7 mouse cellular contexts compared by ENCODE assay signal in the genomic region with DNA sequence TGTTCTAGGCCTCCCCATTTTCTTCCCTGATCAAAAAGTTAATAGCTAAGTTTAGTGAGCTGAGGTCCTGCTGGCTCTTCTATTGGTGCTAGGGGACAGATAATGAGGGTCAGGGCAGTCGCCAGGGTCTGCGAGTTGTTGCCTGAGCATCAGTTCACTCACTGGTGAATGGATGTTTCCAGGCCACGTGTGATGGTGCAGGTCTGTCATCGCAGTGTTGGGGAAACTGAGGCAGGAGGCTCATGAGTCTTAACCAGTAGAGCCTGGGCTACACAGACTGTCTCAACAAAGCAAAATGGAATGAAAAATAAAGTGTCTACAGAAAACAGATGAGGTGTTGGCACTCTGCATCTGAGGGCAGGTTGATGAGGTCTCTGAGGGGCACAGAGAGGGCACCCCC. TPM values are rescaled to one million over a fixed set of nuclear protein-coding genes. Genes with fewer than 3 reads are reported as not detected.
DNase-seq lines count a peak whose midpoint lies in the region; ATAC-seq and TF ChIP-seq lines count a peak whose summit lies in the region.

No protein-coding gene starts in this region.

- no peak for TF ChIP-seq POLR2A in testis, adult 2 months (IDR thresholded peaks at IDR 0.05; ENCODE audit: control insufficient read depth, low read depth, low read length)

- DNase-seq in testis, postnatal 10 days (ENCODE audit: low spot score) = no peak
- DNase-seq in right cerebral cortex, postnatal 4 days = no peak

- H3K4me3 ChIP-seq in testis, adult 2 months (ENCODE audit: control insufficient read depth, low read depth, low read length) = peak overlapping the region; percentile 86
- peak overlapping the region; percentile 54; the same call in 1 of the 2 replicates for H3K4me3 ChIP-seq in forebrain, embryonic 15.5 days
- 0 out of 2 replicates have a peak overlapping the region, but pooled peaks have one; percentile 57 for H3K4me3 ChIP-seq in limb, embryonic 15.5 days
- H3K4me3 ChIP-seq in stomach, embryonic 16.5 days (replicated peaks; ENCODE audit: low read length) = no peak overlapping the region

- peak overlapping the region; percentile 88; the same call in 1 of the 2 replicates for H3K4me2 ChIP-seq in forebrain, embryonic 15.5 days (replicated peaks)
- peak overlapping the region; percentile 63; the same call in 1 of the 2 replicates for H3K4me2 ChIP-seq in limb, embryonic 15.5 days
- peak overlapping the region; percentile 79; the same call in 1 of the 2 replicates for H3K4me2 ChIP-seq in stomach, embryonic 16.5 days (ENCODE audit: low read depth, low read length)

- H3K27ac ChIP-seq in testis, adult 2 months (ENCODE audit: control insufficient read depth, insufficient read depth, low read depth, low read length) = peak overlapping the region; percentile 74
- peak overlapping the region; percentile 83 for H3K27ac ChIP-seq in forebrain, embryonic 15.5 days (replicated peaks)
- peak overlapping the region; percentile 99 for H3K27ac ChIP-seq in limb, embryonic 15.5 days
- H3K27ac ChIP-seq in stomach, embryonic 16.5 days (ENCODE audit: low read length) = peak overlapping the region; percentile 98

- H3K9ac ChIP-seq in forebrain, embryonic 15.5 days (replicated peaks) = no peak overlapping the region
- no peak overlapping the region for H3K9ac ChIP-seq in limb, embryonic 15.5 days
- peak overlapping the region; percentile 74 for H3K9ac ChIP-seq in stomach, embryonic 16.5 days (ENCODE audit: low read length)

- 20% methylated on average over 4 of the region's 4 CpGs for WGBS in forebrain, embryonic 15.5 days
- 19% methylated on average over 4 of the region's 4 CpGs for WGBS in limb, embryonic 15.5 days
- 26% methylated on average over 4 of the region's 4 CpGs for WGBS in stomach, embryonic 16.5 days

- peaks cover 39% of the 10 kb centered on the region for H3K4me1 ChIP-seq in testis, adult 2 months (ENCODE audit: control insufficient read depth, insufficient read depth, low read length)
- H3K4me1 ChIP-seq in forebrain, embryonic 15.5 days = peaks cover 53% of the 10 kb centered on the region
- peaks cover 61% of the 10 kb centered on the region for H3K4me1 ChIP-seq in limb, embryonic 15.5 days
- peaks cover 50% of the 10 kb centered on the region for H3K4me1 ChIP-seq in stomach, embryonic 16.5 days (ENCODE audit: control insufficient read depth, insufficient read depth, low read length)

- no peaks in the 10 kb centered on the region for H3K9me3 ChIP-seq in forebrain, embryonic 15.5 days
- no peaks in the 10 kb centered on the region for H3K9me3 ChIP-seq in limb, embryonic 15.5 days
- no peaks in the 10 kb centered on the region for H3K9me3 ChIP-seq in stomach, embryonic 16.5 days (replicated peaks; ENCODE audit: control insufficient read depth, low read length)

- no peak for ATAC-seq in forebrain, embryonic 15.5 days (replicated peaks)
- ATAC-seq in limb, embryonic 15.5 days (ENCODE audit: insufficient number of reproducible peaks, low FRiP score, low TSS enrichment, low read depth) = no peak
- no peak for ATAC-seq in stomach, embryonic 16.5 days (ENCODE audit: insufficient read depth, low FRiP score)
- no peak for ATAC-seq in megakaryocyte progenitor cell, adult 5-6 weeks (replicated peaks; ENCODE audit: poor library complexity)

- H3K27me3 ChIP-seq in testis, adult 2 months (ENCODE audit: control insufficient read depth, insufficient read depth, low read length) = no peaks in the 10 kb centered on the region
- no peaks in the 10 kb centered on the region for H3K27me3 ChIP-seq in forebrain, embryonic 15.5 days
- no peaks in the 10 kb centered on the region for H3K27me3 ChIP-seq in limb, embryonic 15.5 days
- no peaks in the 10 kb centered on the region for H3K27me3 ChIP-seq in stomach, embryonic 16.5 days (ENCODE audit: control insufficient read depth, insufficient read depth, low read length)

- TF ChIP-seq CTCF in testis, adult 2 months (IDR thresholded peaks at IDR 0.05; ENCODE audit: control insufficient read depth, insufficient read depth, insufficient replicate concordance, low read depth, low read length) = no peak

- H3K36me3 ChIP-seq in testis, adult 2 months (ENCODE audit: control insufficient read depth, insufficient read depth, low read length) = no peaks in the 10 kb centered on the region
- no peaks in the 10 kb centered on the region for H3K36me3 ChIP-seq in forebrain, embryonic 15.5 days
- H3K36me3 ChIP-seq in limb, embryonic 15.5 days = no peaks in the 10 kb centered on the region
- H3K36me3 ChIP-seq in stomach, embryonic 16.5 days (ENCODE audit: control insufficient read depth, insufficient read depth, low read length) = no peaks in the 10 kb centered on the region

RNA-seq across cellular contexts. Expression of a gene that starts 13.9 kb away (rescaled TPM):
- 1.6 and 2.4 TPM in 2 replicates for polyA plus RNA-seq in testis, adult 2 months (2012; rRNA removed)
- polyA plus RNA-seq in forebrain, embryonic 15.5 days (2015; fragmentation: Nextera tagmentation; extraction: Ambion mirVana) = 6.2 and 7.1 TPM in 2 replicates
- polyA plus RNA-seq in limb, embryonic 15.5 days (2015; fragmentation: Nextera tagmentation; extraction: Ambion mirVana) = 1.8 and 3.0 TPM in 2 replicates
- polyA plus RNA-seq in stomach, embryonic 16.5 days (2015; fragmentation: Nextera tagmentation; extraction: Ambion mirVana) = 1.3 TPM in 1 of 2 replicates, not detected in the other
- 0.54 and 1.7 TPM in 2 replicates for total RNA-seq in megakaryocyte progenitor cell, adult 5-6 weeks (2015)
- 3.5 TPM in 1 of 2 replicates, not detected in the other for total RNA-seq in megakaryocyte progenitor cell, adult 5-6 weeks (2017)

RNA-seq across cellular contexts. Expression of a gene that starts 38.0 kb away (rescaled TPM):
- 16.9 and 17.4 TPM in 2 replicates for polyA plus RNA-seq in testis, adult 2 months (2012; rRNA removed)
- polyA plus RNA-seq in forebrain, embryonic 15.5 days (2015; fragmentation: Nextera tagmentation; extraction: Ambion mirVana) = 41.1 and 42.8 TPM in 2 replicates
- 13.5 and 15.1 TPM in 2 replicates for polyA plus RNA-seq in limb, embryonic 15.5 days (2015; fragmentation: Nextera tagmentation; extraction: Ambion mirVana)
- 9.7 and 10.5 TPM in 2 replicates for polyA plus RNA-seq in stomach, embryonic 16.5 days (2015; fragmentation: Nextera tagmentation; extraction: Ambion mirVana)
- total RNA-seq in megakaryocyte progenitor cell, adult 5-6 weeks (2015) = 3.2 and 3.4 TPM in 2 replicates
- 4.2 and 5.0 TPM in 2 replicates for total RNA-seq in megakaryocyte progenitor cell, adult 5-6 weeks (2017)

RNA-seq across cellular contexts. Expression of a gene that starts 50.6 kb away (rescaled TPM):
- 104 and 116 TPM in 2 replicates for polyA plus RNA-seq in testis, adult 2 months (2012; rRNA removed)
- 233 and 252 TPM in 2 replicates for polyA plus RNA-seq in forebrain, embryonic 15.5 days (2015; fragmentation: Nextera tagmentation; extraction: Ambion mirVana)
- polyA plus RNA-seq in limb, embryonic 15.5 days (2015; fragmentation: Nextera tagmentation; extraction: Ambion mirVana) = 309 and 325 TPM in 2 replicates
- polyA plus RNA-seq in stomach, embryonic 16.5 days (2015; fragmentation: Nextera tagmentation; extraction: Ambion mirVana) = 271 and 289 TPM in 2 replicates
- total RNA-seq in megakaryocyte progenitor cell, adult 5-6 weeks (2015) = 121 and 132 TPM in 2 replicates
- 63.4 and 107 TPM in 2 replicates for total RNA-seq in megakaryocyte progenitor cell, adult 5-6 weeks (2017)

RNA-seq across cellular contexts. Expression of a gene that starts 51.0 kb away (rescaled TPM):
- 57.2 and 65.0 TPM in 2 replicates for polyA plus RNA-seq in testis, adult 2 months (2012; rRNA removed)
- polyA plus RNA-seq in forebrain, embryonic 15.5 days (2015; fragmentation: Nextera tagmentation; extraction: Ambion mirVana) = 2.4 and 2.7 TPM in 2 replicates
- 1.1 and 1.3 TPM in 2 replicates for polyA plus RNA-seq in limb, embryonic 15.5 days (2015; fragmentation: Nextera tagmentation; extraction: Ambion mirVana)
- 1.0 and 1.1 TPM in 2 replicates for polyA plus RNA-seq in stomach, embryonic 16.5 days (2015; fragmentation: Nextera tagmentation; extraction: Ambion mirVana)
- total RNA-seq in megakaryocyte progenitor cell, adult 5-6 weeks (2015) = 0.17 and 0.32 TPM in 2 replicates
- 2.1 and 2.2 TPM in 2 replicates for total RNA-seq in megakaryocyte progenitor cell, adult 5-6 weeks (2017)

RNA-seq across cellular contexts. Expression of a gene that starts 51.1 kb away (rescaled TPM):
- 30.9 and 38.6 TPM in 2 replicates for polyA plus RNA-seq in testis, adult 2 months (2012; rRNA removed)
- 32.4 and 34.8 TPM in 2 replicates for polyA plus RNA-seq in forebrain, embryonic 15.5 days (2015; fragmentation: Nextera tagmentation; extraction: Ambion mirVana)
- 28.5 and 29.2 TPM in 2 replicates for polyA plus RNA-seq in limb, embryonic 15.5 days (2015; fragmentation: Nextera tagmentation; extraction: Ambion mirVana)
- 25.5 and 25.7 TPM in 2 replicates for polyA plus RNA-seq in stomach, embryonic 16.5 days (2015; fragmentation: Nextera tagmentation; extraction: Ambion mirVana)
- 7.3 and 8.0 TPM in 2 replicates for total RNA-seq in megakaryocyte progenitor cell, adult 5-6 weeks (2015)
- total RNA-seq in megakaryocyte progenitor cell, adult 5-6 weeks (2017) = 5.7 and 8.0 TPM in 2 replicates
